Mouse (Mus musculus): Measurements from ENCODE around the gene Rims1.

DNA sequence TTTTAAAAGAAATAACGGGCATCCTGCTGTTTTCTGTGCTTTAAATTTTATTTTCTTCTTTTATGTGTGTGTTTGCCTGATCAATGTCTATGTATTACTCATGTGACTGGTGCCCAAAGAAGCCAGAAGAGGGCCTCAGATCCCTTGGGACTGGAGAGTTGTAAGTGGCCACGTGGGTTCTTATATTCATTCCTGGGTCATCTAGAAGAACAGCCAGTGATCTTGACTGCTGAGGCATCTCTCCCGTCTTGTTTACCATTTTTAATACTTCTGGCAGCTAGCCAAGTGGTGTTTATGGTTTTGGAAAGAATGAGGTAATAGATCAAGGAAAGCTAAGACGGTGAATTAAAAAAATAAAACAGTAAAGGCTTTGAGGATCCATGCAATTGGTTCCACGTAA lies 178.8 kb downstream of the Rims1 start:
- TF ChIP-seq CTCF (IDR thresholded peaks at IDR 0.05; ENCODE audit: low read depth) (peak; percentile 61), EP300 (optimal IDR thresholded peaks at IDR 0.05) (no peak)

All from stomach, postnatal 0 days (tissue).